Mouse (Mus musculus) forebrain, embryonic 15.5 days (tissue): ENCODE results near the gene Pde4d. TPM values are rescaled to one million over a fixed set of nuclear protein-coding genes. Genes with fewer than 3 reads are reported as not detected.

ENCODE experiments used
- ATAC-seq: fragments of 200-750 bp; cut with Nextera tagmentation; replicated peaks from 2 replicates; pipeline ENCODE4 v1.8.0; 2017; ENCODE audit warnings: mild to moderate bottlenecking, moderate TSS enrichment, moderate library complexity
- H3K27ac ChIP-seq: fragments of 300-500 bp; sonication (generic); replicated peaks from 2 replicates; pipeline ENCODE4 v1.5.1; 2015; ENCODE audit warnings: mild to moderate bottlenecking, inconsistent platforms
- H3K27me3 ChIP-seq: fragments of 300-500 bp; sonication (generic); 2 replicates; pipeline ENCODE4 v1.6.1; 2015; ENCODE audit warnings: inconsistent platforms
- H3K36me3 ChIP-seq: fragments of 300-500 bp; sonication (generic); 2 replicates; pipeline ENCODE4 v1.6.1; 2015; ENCODE audit warnings: mild to moderate bottlenecking, inconsistent platforms
- H3K4me1 ChIP-seq: fragments of 300-500 bp; sonication (generic); 2 replicates; pipeline ENCODE4 v1.6.1; 2015; ENCODE audit warnings: inconsistent platforms
- H3K4me2 ChIP-seq: fragments of 300-500 bp; sonication (generic); replicated peaks from 2 replicates; pipeline ENCODE4 v1.6.1; 2015; ENCODE audit warnings: mild to moderate bottlenecking, inconsistent platforms
- H3K4me3 ChIP-seq: fragments of 300-500 bp; sonication (generic); 2 replicates; pipeline ENCODE4 v1.5.1; 2015; ENCODE audit warnings: mild to moderate bottlenecking, inconsistent platforms
- H3K9ac ChIP-seq: fragments of 300-500 bp; sonication (generic); replicated peaks from 2 replicates; pipeline ENCODE4 v1.6.1; 2015; ENCODE audit warnings: mild to moderate bottlenecking, inconsistent platforms
- H3K9me3 ChIP-seq: fragments of 300-500 bp; sonication (generic); 2 replicates; pipeline ENCODE4 v1.6.1; 2016; ENCODE audit warnings: inconsistent platforms
- WGBS: fragments of 180-500 bp; shearing (Covaris S2); methylation state at CpG from one replicate; pipeline ENCODE4 v1.1.7; 2015; ENCODE audit warnings: mixed read lengths; 5-methylcytosine and 5-hydroxymethylcytosine counted together
- polyA plus RNA-seq: library from polyadenylated mRNA; unstranded; fragments of >200 nt; fragmentation: Nextera tagmentation; extraction: Ambion mirVana; gene quantifications from 2 replicates; pipeline ENCODE4 v1.2.1, GENCODE M21; 2015

The Pde4d gene
- polyA plus RNA-seq, 1 experiment from 2014 or later, result 16.3 TPM

GRCm38 (mm10) chr13:109821725-109822412, 1372.1 kb downstream of the Pde4d start:
- peak overlapping the region; percentile 52 for H3K9ac ChIP-seq
- H3K36me3 ChIP-seq, result no peaks in the 10 kb centered on the region
- 3% methylated on average over 8 of the region's 8 CpGs for whole genome bisulfite sequencing
- peaks cover 39% of the 10 kb centered on the region for H3K4me1 ChIP-seq
- peak overlapping the region; percentile 52 for H3K4me2 ChIP-seq
- H3K4me3 ChIP-seq, result peak overlapping the region; percentile 38
- H3K27me3 ChIP-seq, result no peaks in the 10 kb centered on the region
- no peaks in the 10 kb centered on the region for H3K9me3 ChIP-seq
- ATAC-seq, result no peak; the same call in 1 of the 2 replicates
- peak overlapping the region; percentile 97 for H3K27ac ChIP-seq

GRCm38 (mm10) chr13:109822413-109823298, 1372.9 kb downstream of the Pde4d start:
- under 1% methylated on average over 14 of the region's 15 CpGs for WGBS
- ATAC-seq, result peak; percentile 97
- H3K4me1 ChIP-seq, result peaks cover 39% of the 10 kb centered on the region
- H3K4me3 ChIP-seq, result peak overlapping the region; percentile 38
- H3K27me3 ChIP-seq, result no peaks in the 10 kb centered on the region
- H3K9ac ChIP-seq, result peak overlapping the region; percentile 52
- H3K9me3 ChIP-seq, result no peaks in the 10 kb centered on the region
- peak overlapping the region; percentile 52 for H3K4me2 ChIP-seq
- peak overlapping the region; percentile 97 for H3K27ac ChIP-seq
- H3K36me3 ChIP-seq, result no peaks in the 10 kb centered on the region

GRCm38 (mm10) chr13:109823307-109824031, 1373.7 kb downstream of the Pde4d start:
- H3K27ac ChIP-seq, result peak overlapping the region; percentile 97
- no peaks in the 10 kb centered on the region for H3K9me3 ChIP-seq
- peaks cover 39% of the 10 kb centered on the region for H3K4me1 ChIP-seq
- no peaks in the 10 kb centered on the region for H3K36me3 ChIP-seq
- WGBS, result 4% methylated on average over 11 of the region's 11 CpGs
- no peaks in the 10 kb centered on the region for H3K27me3 ChIP-seq
- ATAC-seq, result no peak; the same call in 1 of the 2 replicates
- peak overlapping the region; percentile 52 for H3K4me2 ChIP-seq
- H3K9ac ChIP-seq, result peak overlapping the region; percentile 42
- peak overlapping the region; percentile 24 for H3K4me3 ChIP-seq

- H3K4me1 ChIP-seq, result peaks cover 38% of the 10 kb centered on the region
- ATAC-seq, result no peak
- no peaks in the 10 kb centered on the region for H3K9me3 ChIP-seq
- H3K27ac ChIP-seq, result no peak overlapping the region
- 79% methylated on average over 6 of the region's 6 CpGs for WGBS
- no peak overlapping the region for H3K4me2 ChIP-seq
- no peaks in the 10 kb centered on the region for H3K27me3 ChIP-seq
- H3K4me3 ChIP-seq, result no peak overlapping the region
- H3K36me3 ChIP-seq, result no peaks in the 10 kb centered on the region
- H3K9ac ChIP-seq, result no peak overlapping the region
Measured at GRCm38 (mm10) chr13:109825891-109826290, 1376.1 kb downstream of the Pde4d start.

DNA sequence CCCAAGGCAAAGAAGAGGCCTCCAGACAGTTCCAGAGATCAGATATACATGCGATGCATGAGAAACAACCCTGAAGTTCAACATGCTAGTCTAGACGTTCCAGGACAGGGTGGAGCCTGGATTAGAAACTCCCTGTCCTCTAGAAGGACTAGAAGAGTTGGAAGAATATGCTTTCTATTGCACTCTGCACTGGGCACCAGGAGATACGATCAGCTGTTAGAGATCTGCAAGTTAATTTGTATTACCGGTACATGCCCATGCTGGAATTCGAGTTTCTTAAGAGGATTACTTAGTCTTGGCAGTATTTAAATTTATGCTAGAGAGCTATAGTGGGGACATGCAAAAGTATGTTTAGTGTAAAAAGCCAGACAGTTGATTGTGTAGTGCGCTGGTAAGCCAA, 1377.6 kb downstream of the Pde4d start:
- no peak overlapping the region for H3K4me2 ChIP-seq
- H3K9me3 ChIP-seq, result no peaks in the 10 kb centered on the region
- no peak for ATAC-seq
- H3K36me3 ChIP-seq, result no peaks in the 10 kb centered on the region
- peaks cover 24% of the 10 kb centered on the region for H3K4me1 ChIP-seq
- H3K4me3 ChIP-seq, result no peak overlapping the region
- no peaks in the 10 kb centered on the region for H3K27me3 ChIP-seq
- H3K9ac ChIP-seq, result no peak overlapping the region
- no peak overlapping the region for H3K27ac ChIP-seq
- WGBS, result 84% methylated on average over 6 of the region's 6 CpGs

- no peaks in the 10 kb centered on the region for H3K27me3 ChIP-seq
- no peaks in the 10 kb centered on the region for H3K36me3 ChIP-seq
- ATAC-seq, result no peak
- no peaks in the 10 kb centered on the region for H3K9me3 ChIP-seq
- no peak overlapping the region for H3K9ac ChIP-seq
- H3K4me1 ChIP-seq, result peaks cover 21% of the 10 kb centered on the region
- no peak overlapping the region for H3K4me3 ChIP-seq
- H3K27ac ChIP-seq, result no peak overlapping the region
- WGBS, result 84% methylated on average over 3 of the region's 3 CpGs
- H3K4me2 ChIP-seq, result no peak overlapping the region
Measured at GRCm38 (mm10) chr13:109827909-109828308, 1378.2 kb downstream of the Pde4d start.

DNA sequence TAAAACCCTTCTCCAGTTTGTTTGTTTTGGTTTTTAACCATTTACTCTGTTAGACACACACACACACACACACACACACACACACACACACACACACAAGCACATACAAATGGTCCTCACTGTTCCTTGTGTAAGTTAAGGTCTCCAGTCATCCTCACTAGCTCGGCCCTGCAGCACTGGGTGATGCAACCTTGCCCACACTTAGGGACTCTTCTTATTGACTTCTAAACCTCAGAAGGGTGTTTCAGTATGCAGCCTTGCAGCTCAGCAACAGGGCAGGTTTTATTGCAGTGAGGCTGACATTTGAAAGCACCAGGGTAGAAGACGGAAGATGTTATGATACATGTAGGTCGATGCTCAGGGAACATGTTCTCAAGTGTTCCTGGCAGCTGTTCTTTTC, 1379.7 kb downstream of the Pde4d start:
- H3K4me2 ChIP-seq, result no peak overlapping the region
- 82% methylated on average over 3 of the region's 3 CpGs for WGBS
- H3K4me3 ChIP-seq, result no peak overlapping the region
- H3K4me1 ChIP-seq, result peaks cover 6% of the 10 kb centered on the region
- no peaks in the 10 kb centered on the region for H3K36me3 ChIP-seq
- no peak overlapping the region for H3K27ac ChIP-seq
- no peak for ATAC-seq
- H3K9me3 ChIP-seq, result no peaks in the 10 kb centered on the region
- H3K9ac ChIP-seq, result no peak overlapping the region
- no peaks in the 10 kb centered on the region for H3K27me3 ChIP-seq

DNA sequence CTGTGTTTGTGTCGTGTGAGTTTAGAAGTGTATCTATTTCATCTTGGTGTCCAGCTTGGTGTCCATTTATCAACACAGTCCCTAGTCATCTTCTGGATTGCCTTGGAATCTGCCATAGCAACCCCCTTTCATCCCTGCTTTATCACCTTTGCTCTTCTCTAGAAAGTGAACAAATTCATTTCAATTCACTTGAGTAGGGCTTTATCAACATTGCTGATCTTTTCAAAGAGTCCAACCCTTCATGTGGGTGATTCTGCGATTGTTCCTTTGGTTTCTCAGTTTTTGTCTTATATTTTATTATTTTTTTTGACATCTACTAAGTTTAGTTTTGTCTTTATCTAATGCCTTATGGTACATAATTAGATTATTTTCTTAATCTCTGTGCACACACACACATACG, 1385.2 kb downstream of the Pde4d start:
- H3K27ac ChIP-seq, result no peak overlapping the region
- WGBS, result 93% methylated on average over 3 of the region's 3 CpGs
- ATAC-seq, result no peak
- no peak overlapping the region for H3K4me2 ChIP-seq
- no peak overlapping the region for H3K4me3 ChIP-seq
- no peaks in the 10 kb centered on the region for H3K4me1 ChIP-seq
- no peaks in the 10 kb centered on the region for H3K36me3 ChIP-seq
- H3K9ac ChIP-seq, result no peak overlapping the region
- no peaks in the 10 kb centered on the region for H3K27me3 ChIP-seq
- H3K9me3 ChIP-seq, result no peaks in the 10 kb centered on the region

GRCm38 (mm10) chr13:109837453-109837852, 1387.7 kb downstream of the Pde4d start:
- no peaks in the 10 kb centered on the region for H3K4me1 ChIP-seq
- 77% methylated on average over 11 of the region's 11 CpGs for WGBS
- no peaks in the 10 kb centered on the region for H3K36me3 ChIP-seq

DNA sequence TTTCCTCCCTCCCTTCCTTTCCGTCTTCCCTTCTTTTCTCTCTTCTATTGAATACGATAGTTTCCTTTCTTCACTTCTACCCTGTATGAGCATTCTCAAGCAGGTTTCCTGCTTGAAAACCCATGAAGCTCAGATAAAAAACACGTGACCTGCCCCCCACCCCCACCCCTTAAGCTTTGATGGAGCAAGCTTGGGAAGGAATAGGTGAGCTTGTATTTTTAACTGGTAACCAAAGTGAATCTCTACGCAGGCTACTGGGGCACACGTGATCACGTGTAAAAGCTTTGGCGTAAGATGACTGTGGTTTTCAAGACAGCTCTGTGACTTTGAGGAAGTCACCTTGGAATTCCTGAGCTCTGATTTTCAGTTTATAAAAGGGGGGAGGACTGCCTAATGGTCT, 1388.2 kb downstream of the Pde4d start:
- H3K4me2 ChIP-seq, result no peak overlapping the region
- no peaks in the 10 kb centered on the region for H3K27me3 ChIP-seq
- H3K4me1 ChIP-seq, result no peaks in the 10 kb centered on the region
- 88% methylated on average over 7 of the region's 7 CpGs for WGBS
- H3K9me3 ChIP-seq, result no peaks in the 10 kb centered on the region
- H3K4me3 ChIP-seq, result no peak overlapping the region
- no peak overlapping the region for H3K9ac ChIP-seq
- no peak for ATAC-seq
- no peak overlapping the region for H3K27ac ChIP-seq
- H3K36me3 ChIP-seq, result no peaks in the 10 kb centered on the region

More at GRCm38 (mm10) chr13:109837453-109837852, 1387.7 kb downstream of the Pde4d start:
- no peaks in the 10 kb centered on the region for H3K9me3 ChIP-seq
- no peaks in the 10 kb centered on the region for H3K27me3 ChIP-seq
- H3K9ac ChIP-seq, result no peak overlapping the region
- no peak overlapping the region for H3K4me3 ChIP-seq
- no peak overlapping the region for H3K27ac ChIP-seq
- H3K4me2 ChIP-seq, result no peak overlapping the region
- no peak for ATAC-seq

- Histone ChIP-seq H3K9ac (no peak overlapping the region), H3K4me1 (no peaks in the 10 kb centered on the region), H3K4me2 (no peak overlapping the region), H3K27ac (no peak overlapping the region), H3K9me3 (no peaks in the 10 kb centered on the region), H3K27me3 (no peaks in the 10 kb centered on the region), H3K4me3 (no peak overlapping the region), H3K36me3 (no peaks in the 10 kb centered on the region)
- ATAC-seq, result no peak
- WGBS, result 4% methylated on average over 2 of the region's 2 CpGs
Measured at GRCm38 (mm10) chr13:109840251-109840650, 1390.5 kb downstream of the Pde4d start.
